Mouse (Mus musculus) liver, embryonic 13.5 days (tissue): Measurements from ENCODE around the gene Notch1. TPM values are rescaled to one million over a fixed set of nuclear protein-coding genes. Genes with fewer than 3 reads are reported as not detected.

ENCODE experiments used
- ATAC-seq: fragments of 200-750 bp; cut with Nextera tagmentation; 2 replicates; pipeline ENCODE4 v1.8.0; 2017; ENCODE audit warnings: low read depth, mild to moderate bottlenecking, moderate number of reproducible peaks, moderate library complexity
- DNase-seq: peaks from one replicate; pipeline ENCODE4 v3.0.0; 2022
- H3K27ac ChIP-seq: fragments of 300-500 bp; sonication (generic); 2 replicates; pipeline ENCODE4 v1.5.1; 2015; ENCODE audit warnings: moderate library complexity, mild to moderate bottlenecking, inconsistent platforms
- H3K27me3 ChIP-seq: fragments of 300-500 bp; sonication (generic); 2 replicates; pipeline ENCODE4 v1.6.1; 2015; ENCODE audit warnings: mild to moderate bottlenecking, inconsistent platforms
- H3K36me3 ChIP-seq: fragments of 300-500 bp; sonication (generic); 2 replicates; pipeline ENCODE4 v1.6.1; 2015; ENCODE audit warnings: mild to moderate bottlenecking, inconsistent platforms
- H3K4me1 ChIP-seq: fragments of 300-500 bp; sonication (generic); replicated peaks from 2 replicates; pipeline ENCODE4 v1.6.1; 2015; ENCODE audit warnings: inconsistent platforms
- H3K4me2 ChIP-seq: fragments of 300-500 bp; sonication (generic); 2 replicates; pipeline ENCODE4 v1.6.1; 2015; ENCODE audit warnings: inconsistent platforms, mild to moderate bottlenecking, moderate library complexity
- H3K4me3 ChIP-seq: fragments of 300-500 bp; sonication (generic); replicated peaks from 2 replicates; pipeline ENCODE4 v1.5.1; 2015; ENCODE audit warnings: mild to moderate bottlenecking, inconsistent platforms
- H3K9ac ChIP-seq: fragments of 300-500 bp; sonication (generic); 2 replicates; pipeline ENCODE4 v1.6.1; 2015; ENCODE audit warnings: mild to moderate bottlenecking, inconsistent platforms
- H3K9me3 ChIP-seq: fragments of 300-500 bp; sonication (generic); replicated peaks from 2 replicates; pipeline ENCODE4 v1.6.1; 2016; ENCODE audit warnings: inconsistent platforms
- WGBS: fragments of 180-500 bp; shearing (Covaris S2); methylation state at CpG from one replicate; pipeline ENCODE4 v1.1.7; 2015; ENCODE audit not compliant: insufficient replicate concordance; 5-methylcytosine and 5-hydroxymethylcytosine counted together
- polyA plus RNA-seq: library from polyadenylated mRNA; unstranded; fragments of >200 nt; fragmentation: Nextera tagmentation; extraction: Ambion mirVana; gene quantifications from 2 replicates; pipeline ENCODE4 v1.2.1, GENCODE M21; 2015

Gene Notch1
- polyA plus RNA-seq, 1 experiment from 2014 or later, result 1.5 TPM

GRCm38 (mm10) chr2:26442843-26443242, 73.6 kb downstream of the Notch1 start:
- no peaks in the 10 kb centered on the region for H3K27me3 ChIP-seq
- DNase-seq, result no peak
- WGBS, result 76% methylated on average over 1 of the region's 1 CpGs
- no peak overlapping the region for H3K4me3 ChIP-seq
- H3K36me3 ChIP-seq, result peaks cover 42% of the 10 kb centered on the region
- peaks cover 50% of the 10 kb centered on the region for H3K4me1 ChIP-seq
- H3K9me3 ChIP-seq, result no peaks in the 10 kb centered on the region
- no peak for ATAC-seq
- H3K4me2 ChIP-seq, result no peak overlapping the region
- H3K27ac ChIP-seq, result no peak overlapping the region
- H3K9ac ChIP-seq, result no peak overlapping the region

DNA sequence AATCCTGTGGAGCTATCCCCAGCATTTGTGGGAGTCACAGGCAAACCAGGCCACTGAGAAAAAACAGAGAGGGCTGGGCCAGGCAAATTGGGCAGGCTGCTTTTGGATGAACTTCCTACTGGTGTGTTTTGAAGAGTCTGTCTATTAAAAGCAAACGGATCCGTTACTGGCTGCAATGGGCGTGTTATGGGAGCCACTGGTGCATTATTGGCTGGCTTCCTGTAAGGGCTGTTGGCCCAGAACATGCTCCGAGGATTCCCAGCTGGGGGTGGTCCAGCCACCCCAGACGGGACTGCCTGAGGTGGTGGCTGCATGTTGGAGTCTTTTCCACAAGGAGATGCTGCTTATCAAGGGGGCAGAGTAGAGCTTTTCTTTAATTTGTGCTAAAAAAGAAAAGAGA, 74.8 kb downstream of the Notch1 start:
- Histone ChIP-seq H3K27ac (no peak overlapping the region), H3K9ac (no peak overlapping the region), H3K4me2 (no peak overlapping the region), H3K4me3 (no peak overlapping the region), H3K9me3 (no peaks in the 10 kb centered on the region), H3K36me3 (peaks cover 50% of the 10 kb centered on the region), H3K4me1 (peaks cover 50% of the 10 kb centered on the region), H3K27me3 (no peaks in the 10 kb centered on the region)
- ATAC-seq, result no peak
- no peak for DNase-seq
- WGBS, result 67% methylated on average over 5 of the region's 5 CpGs

DNA sequence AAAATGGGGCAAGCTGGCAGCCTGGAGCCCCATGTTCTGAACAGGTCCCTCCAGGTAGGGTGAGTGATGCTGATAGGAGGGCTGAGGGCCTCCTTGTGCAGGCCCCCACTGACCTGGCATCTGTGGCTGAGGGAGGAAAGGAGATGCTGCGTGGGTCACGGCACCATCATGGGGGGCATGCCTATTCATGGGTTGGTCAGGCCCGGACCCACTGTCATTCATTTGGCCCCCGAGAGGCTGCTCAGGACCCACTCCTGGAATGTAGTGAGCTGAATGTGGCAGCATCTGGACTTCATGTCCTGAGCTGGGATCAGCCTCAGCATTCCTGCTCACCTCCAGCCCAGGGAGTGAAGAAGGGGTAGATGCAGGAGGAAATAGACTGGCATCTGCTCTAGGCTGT, 75.2 kb downstream of the Notch1 start:
- 92% methylated on average over 4 of the region's 4 CpGs for WGBS
- no peaks in the 10 kb centered on the region for H3K27me3 ChIP-seq
- ATAC-seq (no peak), DNase-seq (no peak)
- no peak overlapping the region for H3K27ac ChIP-seq
- H3K9me3 ChIP-seq, result no peaks in the 10 kb centered on the region
- H3K9ac ChIP-seq, result no peak overlapping the region
- H3K4me2 ChIP-seq, result no peak overlapping the region
- H3K4me3 ChIP-seq, result no peak overlapping the region
- H3K36me3 ChIP-seq, result peaks cover 51% of the 10 kb centered on the region
- peaks cover 47% of the 10 kb centered on the region for H3K4me1 ChIP-seq

DNA sequence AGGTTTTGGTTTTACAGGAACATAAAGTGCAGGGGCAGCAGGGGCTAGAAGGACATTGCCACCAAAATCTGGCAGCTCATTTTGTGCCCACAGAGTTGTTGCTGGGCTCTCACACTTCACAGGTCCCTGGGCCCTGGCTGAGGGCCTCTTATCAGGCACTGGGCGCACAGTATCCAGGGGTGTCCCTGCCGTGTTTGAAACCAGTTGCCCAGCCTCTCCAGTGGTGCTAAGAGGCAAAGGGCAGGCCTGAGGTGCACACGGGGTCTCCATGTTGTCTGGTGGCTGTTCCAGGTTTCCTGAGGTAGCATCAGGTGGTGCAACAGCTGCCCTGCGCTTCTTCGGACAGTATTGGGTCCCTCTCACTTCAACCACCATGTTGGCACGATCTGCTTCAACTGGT, 76.8 kb downstream of the Notch1 start:
- WGBS, result 80% methylated on average over 6 of the region's 6 CpGs
- Histone ChIP-seq H3K4me2 (no peak overlapping the region), H3K4me3 (no peak overlapping the region), H3K9ac (no peak overlapping the region), H3K27ac (no peak overlapping the region), H3K27me3 (no peaks in the 10 kb centered on the region), H3K4me1 (peaks cover 51% of the 10 kb centered on the region), H3K9me3 (no peaks in the 10 kb centered on the region), H3K36me3 (peaks cover 66% of the 10 kb centered on the region)
- ATAC-seq (no peak), DNase-seq (no peak)

DNA sequence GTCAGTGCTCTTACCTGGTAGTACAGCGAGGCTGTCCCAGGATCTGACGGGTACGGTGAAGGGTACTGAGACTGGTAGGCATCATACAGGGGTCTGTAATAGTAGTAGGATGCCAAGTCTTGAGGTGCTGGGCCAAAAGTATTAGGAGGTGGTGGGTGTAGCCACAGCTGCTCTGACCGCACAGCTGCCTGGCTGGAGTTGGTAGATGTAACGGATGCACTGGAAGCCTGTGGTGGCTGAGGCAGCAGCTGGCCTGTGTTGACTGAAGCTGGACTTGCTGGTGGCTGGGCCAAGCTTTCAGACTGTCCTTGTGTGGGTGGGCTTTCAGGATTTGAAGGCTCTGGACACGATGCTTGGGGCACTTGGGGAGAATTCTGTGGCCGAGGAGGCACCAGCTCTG, 78.1 kb downstream of the Notch1 start:
- WGBS, result 87% methylated on average over 7 of the region's 7 CpGs
- H3K9ac ChIP-seq, result peak overlapping the region; percentile 15; the same call in 1 of the 2 replicates

DNA sequence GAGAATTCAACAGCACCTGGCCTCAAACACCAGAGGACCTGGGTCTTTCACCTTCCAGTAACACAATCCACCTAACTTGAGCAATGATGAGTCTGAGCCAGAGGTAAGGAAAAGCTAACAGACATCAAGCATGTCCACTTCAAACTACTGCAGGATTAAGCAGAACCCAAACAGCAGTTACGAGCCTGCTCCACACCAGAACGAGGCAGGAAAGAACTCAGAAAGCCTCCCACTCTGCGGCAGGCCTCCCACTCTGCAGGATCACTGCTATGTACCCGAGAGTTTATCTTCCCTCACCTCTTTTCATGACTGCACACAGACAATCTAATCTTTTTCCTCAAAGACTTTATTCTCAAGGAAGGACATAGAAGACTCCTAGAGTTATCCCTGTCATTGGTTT, 79.2 kb downstream of the Notch1 start:
- Histone ChIP-seq H3K9me3 (no peaks in the 10 kb centered on the region), H3K27ac (no peak overlapping the region), H3K4me3 (no peak overlapping the region), H3K4me2 (no peak overlapping the region), H3K36me3 (peaks cover 91% of the 10 kb centered on the region), H3K4me1 (peaks cover 31% of the 10 kb centered on the region), H3K9ac (no peak overlapping the region), H3K27me3 (no peaks in the 10 kb centered on the region)
- ATAC-seq (no peak), DNase-seq (no peak)
- 63% methylated on average over 4 of the region's 4 CpGs for WGBS

More for the DNA sequence above, 78.1 kb downstream of the Notch1 start:
- no peak overlapping the region for H3K4me2 ChIP-seq
- ATAC-seq (no peak), DNase-seq (no peak)
- H3K36me3 ChIP-seq, result peaks cover 79% of the 10 kb centered on the region
- H3K27me3 ChIP-seq, result no peaks in the 10 kb centered on the region
- no peaks in the 10 kb centered on the region for H3K9me3 ChIP-seq
- H3K4me1 ChIP-seq, result peaks cover 38% of the 10 kb centered on the region
- no peak overlapping the region for H3K27ac ChIP-seq
- H3K4me3 ChIP-seq, result no peak overlapping the region

DNA sequence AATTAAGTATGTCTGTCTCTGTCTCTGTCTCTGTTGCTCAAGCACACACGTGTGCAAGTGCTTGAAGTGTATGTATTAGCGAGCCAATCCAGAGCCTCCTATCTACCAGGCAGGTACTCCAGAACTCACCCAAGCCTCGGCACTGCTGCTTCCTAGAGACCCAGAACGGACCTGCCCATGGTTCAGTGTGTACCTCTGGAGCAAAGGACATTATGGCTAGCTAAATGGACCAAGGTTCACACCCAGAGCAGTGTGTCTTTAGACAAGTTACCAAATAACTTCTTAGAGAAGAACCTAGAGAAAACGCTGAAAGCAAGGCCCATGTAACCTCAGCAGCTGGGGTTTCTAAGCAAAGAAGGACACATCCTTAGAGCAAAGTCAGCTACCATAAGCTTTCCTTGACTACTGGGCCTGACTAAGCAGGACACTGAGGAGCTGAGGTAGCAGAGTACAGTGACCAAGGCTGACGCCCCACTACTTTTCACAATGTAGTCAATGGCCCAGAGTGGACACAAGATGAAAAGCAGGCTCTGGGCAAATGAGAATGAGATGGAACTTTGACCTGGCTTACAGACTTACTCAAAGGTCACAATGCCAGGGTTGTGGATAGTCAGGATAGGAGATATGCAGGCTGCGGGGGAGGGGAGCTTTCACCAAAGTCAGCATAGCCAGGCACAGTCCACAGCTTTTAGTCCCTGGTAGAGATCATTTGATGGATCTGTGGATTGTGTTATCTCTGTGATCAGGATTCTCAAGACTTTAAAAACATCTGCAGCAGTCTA, 81.5 kb downstream of the Notch1 start:
- H3K4me2 ChIP-seq, result no peak overlapping the region
- peak overlapping the region; percentile 69 for H3K27ac ChIP-seq
- H3K27me3 ChIP-seq, result no peaks in the 10 kb centered on the region
- no peak overlapping the region for H3K9ac ChIP-seq
- peak; percentile 76 for ATAC-seq
- H3K4me1 ChIP-seq, result peaks cover 31% of the 10 kb centered on the region
- WGBS, result 72% methylated on average over 7 of the region's 7 CpGs
- H3K9me3 ChIP-seq, result no peaks in the 10 kb centered on the region
- no peak overlapping the region for H3K4me3 ChIP-seq
- no peak for DNase-seq
- H3K36me3 ChIP-seq, result peaks cover 91% of the 10 kb centered on the region

DNA sequence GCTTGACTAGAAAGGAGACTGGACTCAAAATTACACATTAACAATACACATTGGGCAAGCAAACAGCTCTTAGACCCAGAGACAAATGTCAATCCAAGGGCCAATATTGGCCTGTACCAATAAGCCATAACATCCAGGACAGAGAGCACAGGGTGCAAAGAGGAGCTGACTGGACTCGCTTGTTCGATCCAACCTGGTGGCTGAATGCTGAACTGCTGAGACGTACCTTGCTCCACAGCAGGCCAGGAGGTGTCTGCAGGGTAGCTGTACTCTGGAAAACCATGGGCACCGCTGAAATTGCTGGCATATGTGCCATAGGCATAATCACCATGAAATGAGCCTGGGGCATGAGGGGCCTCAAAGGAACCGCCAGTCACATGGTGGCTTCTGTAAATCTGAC, 86.6 kb downstream of the Notch1 start:
- peaks cover 96% of the 10 kb centered on the region for H3K36me3 ChIP-seq

DNA sequence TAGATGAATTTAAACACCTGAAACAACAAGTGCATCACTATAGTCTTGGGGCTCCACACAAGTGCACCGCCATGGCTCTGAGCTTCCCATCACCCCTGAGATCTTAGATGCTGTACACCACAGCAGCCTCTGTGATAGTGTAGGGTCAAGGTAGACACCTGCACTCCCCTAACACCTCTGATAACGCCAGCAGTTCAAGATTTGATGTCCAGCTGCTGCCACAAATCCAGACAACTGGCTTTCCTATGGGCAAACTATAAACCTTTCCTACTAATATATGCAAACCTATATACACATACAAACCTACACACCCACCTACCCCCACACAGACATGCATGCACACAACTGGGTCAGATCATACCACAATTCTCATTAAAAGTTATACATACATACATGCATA, 91.9 kb downstream of the Notch1 start:
- H3K4me1 ChIP-seq, result no peaks in the 10 kb centered on the region
- peaks cover 95% of the 10 kb centered on the region for H3K36me3 ChIP-seq
- 75% methylated on average over 2 of the region's 2 CpGs for WGBS
- H3K9ac ChIP-seq, result no peak overlapping the region
- H3K27me3 ChIP-seq, result no peaks in the 10 kb centered on the region
- no peak for DNase-seq
- no peak overlapping the region for H3K4me2 ChIP-seq
- H3K9me3 ChIP-seq, result no peaks in the 10 kb centered on the region
- no peak overlapping the region for H3K4me3 ChIP-seq
- no peak for ATAC-seq
- no peak overlapping the region for H3K27ac ChIP-seq

More for the DNA sequence above, 86.6 kb downstream of the Notch1 start:
- Histone ChIP-seq H3K27ac (no peak overlapping the region), H3K4me2 (no peak overlapping the region), H3K9me3 (no peaks in the 10 kb centered on the region), H3K4me3 (no peak overlapping the region), H3K27me3 (no peaks in the 10 kb centered on the region), H3K4me1 (no peaks in the 10 kb centered on the region), H3K9ac (no peak overlapping the region)
- WGBS, result 88% methylated on average over 5 of the region's 5 CpGs
- ATAC-seq (no peak), DNase-seq (no peak)

DNA sequence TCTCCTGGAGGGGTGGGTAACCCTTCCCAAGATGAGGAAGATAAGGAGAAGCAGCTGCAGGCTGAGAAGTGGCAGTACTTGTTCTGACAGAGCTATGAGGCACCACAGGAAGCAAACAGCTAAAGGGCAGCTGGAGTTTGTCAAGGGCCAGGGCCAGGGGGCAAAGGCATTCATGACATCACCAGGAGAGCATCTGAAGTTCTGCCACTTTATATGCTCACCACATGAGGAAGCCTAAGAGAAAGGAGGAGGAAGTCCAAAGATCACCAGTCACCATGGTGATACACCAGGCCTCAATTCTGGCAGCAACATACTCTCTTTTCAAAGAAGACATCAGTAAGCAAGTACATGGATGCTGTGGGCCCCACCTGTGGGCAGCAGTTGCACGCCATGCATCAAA, 93.4 kb downstream of the Notch1 start:
- 81% methylated on average over 1 of the region's 1 CpGs for WGBS
- Histone ChIP-seq H3K27ac (no peak overlapping the region), H3K36me3 (peaks cover 94% of the 10 kb centered on the region)

GRCm38 (mm10) chr2:26421969-26422368, 94.5 kb downstream of the Notch1 start:
- peaks cover 11% of the 10 kb centered on the region for H3K4me1 ChIP-seq
- no peak overlapping the region for H3K4me3 ChIP-seq
- H3K9me3 ChIP-seq, result no peaks in the 10 kb centered on the region
- DNase-seq (no peak), ATAC-seq (no peak)
- no peaks in the 10 kb centered on the region for H3K27me3 ChIP-seq
- no peak overlapping the region for H3K9ac ChIP-seq
- 84% methylated on average over 2 of the region's 2 CpGs for WGBS
- no peak overlapping the region for H3K4me2 ChIP-seq
- H3K27ac ChIP-seq, result no peak overlapping the region
- peaks cover 92% of the 10 kb centered on the region for H3K36me3 ChIP-seq

More for the DNA sequence above, 93.4 kb downstream of the Notch1 start:
- no peak overlapping the region for H3K4me3 ChIP-seq
- H3K9ac ChIP-seq, result no peak overlapping the region
- no peaks in the 10 kb centered on the region for H3K9me3 ChIP-seq
- ATAC-seq, result no peak
- H3K27me3 ChIP-seq, result no peaks in the 10 kb centered on the region
- no peak overlapping the region for H3K4me2 ChIP-seq
- 0 out of 2 replicates have a peak, but pooled peaks cover under 1% of the 10 kb centered on the region for H3K4me1 ChIP-seq
- no peak for DNase-seq

DNA sequence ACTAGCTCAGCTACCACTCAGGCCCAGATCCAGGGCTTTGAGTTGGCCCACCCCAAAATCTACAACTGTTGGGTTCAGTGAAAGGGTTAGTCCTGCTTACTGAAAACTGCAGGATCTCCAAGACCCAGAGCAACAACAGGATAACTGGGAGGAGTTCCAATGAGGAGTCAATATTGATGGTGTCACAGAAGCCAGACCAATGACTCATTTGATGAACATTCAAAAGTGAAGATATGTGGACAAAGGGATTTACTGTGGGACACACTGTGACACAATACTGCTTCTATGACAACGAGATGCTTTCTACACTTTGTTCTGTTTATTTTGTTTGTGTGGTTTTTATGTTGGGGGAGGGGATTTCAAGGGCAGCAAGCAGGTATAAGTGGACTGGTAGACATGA, 98.3 kb downstream of the Notch1 start:
- DNase-seq (no peak), ATAC-seq (no peak)
- no peak overlapping the region for H3K9ac ChIP-seq
- H3K36me3 ChIP-seq, result peaks cover 93% of the 10 kb centered on the region
- WGBS, result 67% methylated on average over 1 of the region's 1 CpGs
- peaks cover 17% of the 10 kb centered on the region for H3K4me1 ChIP-seq
- H3K4me3 ChIP-seq, result no peak overlapping the region
- peak overlapping the region; percentile 7; the same call in 1 of the 2 replicates for H3K27ac ChIP-seq
- H3K9me3 ChIP-seq, result no peaks in the 10 kb centered on the region
- no peaks in the 10 kb centered on the region for H3K27me3 ChIP-seq
- H3K4me2 ChIP-seq, result no peak overlapping the region
